Mouse (Mus musculus): ENCODE results near the gene Gm44790.

DNA sequence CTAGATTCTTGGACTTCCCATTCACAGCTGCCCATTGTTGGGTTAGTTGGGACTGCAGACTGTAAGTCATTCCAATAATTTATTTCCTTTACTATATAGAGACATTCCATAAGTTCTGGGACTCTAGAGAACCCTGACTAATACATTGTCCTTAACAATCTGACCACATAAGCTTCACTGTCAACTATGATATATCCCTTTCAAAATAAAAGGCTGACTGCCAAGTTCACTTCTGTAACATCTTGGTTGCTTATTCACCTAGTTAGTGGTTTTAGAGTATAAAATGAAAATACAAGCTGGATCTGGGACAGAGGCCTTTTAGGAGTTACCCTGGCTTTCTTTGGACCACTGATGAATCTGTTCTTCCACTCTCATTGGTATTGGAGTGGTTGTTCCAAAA, 43.9 kb upstream of the Gm44790 start:
- no peak for TF ChIP-seq POLR2A (IDR thresholded peaks at IDR 0.05; ENCODE audit: extremely low read depth, insufficient read depth, low read length)
- TF ChIP-seq CTCF (IDR thresholded peaks at IDR 0.05; ENCODE audit: low read depth, low read length) = no peak
